Mouse (Mus musculus): ENCODE results near the gene Olfr484. TPM values are rescaled to one million over a fixed set of nuclear protein-coding genes. Genes with fewer than 3 reads are reported as not detected.
"Not testable (repeated sequence)": the region's sequence is repeated elsewhere in the genome, so short reads cannot be mapped to it uniquely, and the experiment has no call there.

The Olfr484 gene
- not detected in 2 replicates for polyA plus RNA-seq (2014; fragmentation: Nextera tagmentation; extraction: Ambion mirVana)

- Histone ChIP-seq H3K4me3 (ENCODE audit: low read depth, low read length) (no peak within 1 kb of the TSS), H3K27ac (ENCODE audit: low read depth, low read length) (no peak within 1 kb of the TSS), H3K9me3 (ENCODE audit: control insufficient read depth, low read length) (no peaks in the 10 kb centered on the region), H3K36me3 (ENCODE audit: control insufficient read depth, insufficient read depth, low read length) (no peaks in the 10 kb centered on the region), H3K4me1 (replicated peaks; ENCODE audit: control insufficient read depth, insufficient read depth, low read length) (no peaks in the 10 kb centered on the region), H3K4me2 (no peak within 1 kb of the TSS), H3K9ac (ENCODE audit: low read depth, low read length) (no peak within 1 kb of the TSS), H3K27me3 (replicated peaks; ENCODE audit: control insufficient read depth, insufficient read depth, low read length) (no peaks in the 10 kb centered on the region)
- ATAC-seq (replicated peaks; ENCODE audit: low FRiP score) (no peak), DNase-seq (ENCODE audit: low spot score) (no peak)
Measured at GRCm38 (mm10) chr7:108127349-108127748, at the start of gene Olfr484. Gene Olfr484 (minus strand): TSS chr7:108127449.

DNA sequence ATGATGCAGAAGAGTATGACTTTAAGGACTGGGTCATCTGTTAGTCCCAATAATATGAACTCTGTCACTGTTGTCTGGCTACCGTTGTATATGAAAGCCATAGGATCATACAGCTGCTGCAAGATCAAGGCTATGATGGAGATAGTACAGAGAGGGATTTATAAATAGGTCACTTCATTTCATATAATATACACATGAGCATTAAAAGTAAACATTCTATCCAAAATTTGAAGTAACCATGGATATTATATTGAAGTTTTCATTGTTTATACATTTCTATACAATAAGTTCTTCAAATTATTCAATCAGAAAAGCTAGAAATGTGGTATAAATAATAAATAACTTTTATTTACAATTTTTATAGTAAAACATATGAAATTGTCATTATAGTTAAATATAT, 45.4 kb upstream of the Olfr484 start, which contains the start of gene Olfr486:
Gene Olfr486, minus strand, starts transcription at position 101 of the 400 bp plus-strand sequence.
- not testable (repeated sequence) for H3K9me3 ChIP-seq (ENCODE audit: control insufficient read depth, low read length); H3K27me3 ChIP-seq (replicated peaks; ENCODE audit: control insufficient read depth, insufficient read depth, low read length); ATAC-seq (replicated peaks; ENCODE audit: low FRiP score); H3K27ac ChIP-seq (ENCODE audit: low read depth, low read length); DNase-seq (ENCODE audit: low spot score); H3K36me3 ChIP-seq (ENCODE audit: control insufficient read depth, insufficient read depth, low read length); H3K9ac ChIP-seq (ENCODE audit: low read depth, low read length); H3K4me3 ChIP-seq (ENCODE audit: low read depth, low read length); H3K4me2 ChIP-seq; H3K4me1 ChIP-seq (replicated peaks; ENCODE audit: control insufficient read depth, insufficient read depth, low read length)
- WGBS = 80% methylated on average over 1 of the region's 1 CpGs

GRCm38 (mm10) chr7:108159771-108160170, 32.5 kb upstream of the Olfr484 start, which contains the start of gene Olfr485:
Gene Olfr485 (minus strand): TSS chr7:108159871.
- Histone ChIP-seq H3K9ac (ENCODE audit: low read depth, low read length) (no peak within 1 kb of the TSS), H3K9me3 (ENCODE audit: control insufficient read depth, low read length) (no peaks in the 10 kb centered on the region), H3K4me2 (no peak within 1 kb of the TSS), H3K36me3 (ENCODE audit: control insufficient read depth, insufficient read depth, low read length) (no peaks in the 10 kb centered on the region), H3K4me1 (replicated peaks; ENCODE audit: control insufficient read depth, insufficient read depth, low read length) (no peaks in the 10 kb centered on the region), H3K27ac (ENCODE audit: low read depth, low read length) (no peak within 1 kb of the TSS), H3K4me3 (ENCODE audit: low read depth, low read length) (no peak within 1 kb of the TSS), H3K27me3 (replicated peaks; ENCODE audit: control insufficient read depth, insufficient read depth, low read length) (no peaks in the 10 kb centered on the region)
- DNase-seq (ENCODE audit: low spot score) (no peak), ATAC-seq (replicated peaks; ENCODE audit: low FRiP score) (no peak)

GRCm38 (mm10) chr7:108121416-108121815, 5.8 kb downstream of the Olfr484 start:
- no peak for ATAC-seq (replicated peaks; ENCODE audit: low FRiP score)

GRCm38 (mm10) chr7:108120681-108121080, 6.6 kb downstream of the Olfr484 start:
- H3K4me1 ChIP-seq (replicated peaks; ENCODE audit: control insufficient read depth, insufficient read depth, low read length) = no peaks in the 10 kb centered on the region
- no peaks in the 10 kb centered on the region for H3K27me3 ChIP-seq (replicated peaks; ENCODE audit: control insufficient read depth, insufficient read depth, low read length)
- H3K36me3 ChIP-seq (ENCODE audit: control insufficient read depth, insufficient read depth, low read length) = no peaks in the 10 kb centered on the region
- no peak overlapping the region for H3K4me2 ChIP-seq
- ATAC-seq (replicated peaks; ENCODE audit: low FRiP score) (no peak), DNase-seq (ENCODE audit: low spot score) (no peak)
- WGBS = 17% methylated on average over 1 of the region's 1 CpGs
- H3K9ac ChIP-seq (ENCODE audit: low read depth, low read length) = no peak overlapping the region
- no peak overlapping the region for H3K27ac ChIP-seq (ENCODE audit: low read depth, low read length)
- no peaks in the 10 kb centered on the region for H3K9me3 ChIP-seq (ENCODE audit: control insufficient read depth, low read length)
- H3K4me3 ChIP-seq (ENCODE audit: low read depth, low read length) = no peak overlapping the region

More at GRCm38 (mm10) chr7:108121416-108121815, 5.8 kb downstream of the Olfr484 start:
- no peak overlapping the region for H3K4me3 ChIP-seq (ENCODE audit: low read depth, low read length)
- no peaks in the 10 kb centered on the region for H3K9me3 ChIP-seq (ENCODE audit: control insufficient read depth, low read length)
- no peaks in the 10 kb centered on the region for H3K27me3 ChIP-seq (replicated peaks; ENCODE audit: control insufficient read depth, insufficient read depth, low read length)
- H3K9ac ChIP-seq (ENCODE audit: low read depth, low read length) = no peak overlapping the region
- no peak overlapping the region for H3K4me2 ChIP-seq
- H3K36me3 ChIP-seq (ENCODE audit: control insufficient read depth, insufficient read depth, low read length) = no peaks in the 10 kb centered on the region
- 64% methylated on average over 1 of the region's 1 CpGs for WGBS
- DNase-seq (ENCODE audit: low spot score) = no peak
- no peak overlapping the region for H3K27ac ChIP-seq (ENCODE audit: low read depth, low read length)
- H3K4me1 ChIP-seq (replicated peaks; ENCODE audit: control insufficient read depth, insufficient read depth, low read length) = no peaks in the 10 kb centered on the region

DNA sequence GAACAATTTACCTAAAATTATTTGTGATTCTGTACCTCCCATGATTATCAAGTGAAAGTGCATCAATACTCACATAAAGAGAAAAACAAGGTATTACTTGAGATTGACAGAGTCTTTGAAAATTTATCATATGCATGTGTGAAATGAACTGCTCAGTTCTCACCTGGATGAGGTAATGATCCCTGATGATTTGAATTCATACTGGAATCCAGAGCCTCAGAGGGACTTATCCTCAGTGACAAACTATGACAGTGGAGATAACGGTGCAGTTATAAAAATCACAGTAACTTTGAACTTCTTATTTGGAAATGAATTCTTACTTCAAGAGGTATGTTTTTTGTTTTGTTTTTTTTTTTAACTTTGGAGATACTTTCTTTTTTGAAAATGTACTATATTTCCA, 26.7 kb downstream of the Olfr484 start, which contains the start of gene Olfr483:
Gene Olfr483, plus strand, starts transcription at position 301 of the 400 bp plus-strand sequence.
- no peak within 1 kb of the TSS for H3K27ac ChIP-seq (ENCODE audit: low read depth, low read length)
- 84% methylated on average over 1 of the region's 1 CpGs for WGBS
- ATAC-seq (replicated peaks; ENCODE audit: low FRiP score) = no peak

DNA sequence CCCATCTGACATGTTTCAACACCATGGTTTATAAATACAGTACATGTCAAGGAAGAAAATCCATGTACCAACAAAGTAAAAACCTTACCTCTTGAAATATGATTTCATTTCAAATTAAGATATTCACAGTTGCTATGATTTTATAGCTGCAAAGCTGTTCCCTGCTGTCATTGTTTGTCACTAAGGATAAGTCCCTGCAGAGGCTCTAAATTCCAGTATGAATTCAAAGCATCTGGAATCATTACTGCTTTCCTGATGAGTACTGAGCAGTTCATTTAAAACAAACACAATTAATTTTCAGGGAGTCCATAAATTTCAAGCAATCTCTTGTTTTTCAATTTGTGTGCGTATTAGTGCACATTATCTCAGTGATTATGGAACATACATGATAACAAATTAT, 29.8 kb downstream of the Olfr484 start, which contains the start of gene Olfr482:
Gene Olfr482, minus strand, starts transcription at position 101 of the 400 bp plus-strand sequence.
- H3K9ac ChIP-seq (ENCODE audit: low read depth, low read length) = no peak within 1 kb of the TSS
- no peak within 1 kb of the TSS for H3K27ac ChIP-seq (ENCODE audit: low read depth, low read length)
- no peaks in the 10 kb centered on the region for H3K9me3 ChIP-seq (ENCODE audit: control insufficient read depth, low read length)
- DNase-seq (ENCODE audit: low spot score) = no peak
- H3K4me2 ChIP-seq = no peak within 1 kb of the TSS
- WGBS = 60% methylated on average over 1 of the region's 1 CpGs
- no peak for ATAC-seq (replicated peaks; ENCODE audit: low FRiP score)
- no peaks in the 10 kb centered on the region for H3K4me1 ChIP-seq (replicated peaks; ENCODE audit: control insufficient read depth, insufficient read depth, low read length)
- H3K27me3 ChIP-seq (replicated peaks; ENCODE audit: control insufficient read depth, insufficient read depth, low read length) = no peaks in the 10 kb centered on the region
- no peaks in the 10 kb centered on the region for H3K36me3 ChIP-seq (ENCODE audit: control insufficient read depth, insufficient read depth, low read length)
- no peak within 1 kb of the TSS for H3K4me3 ChIP-seq (ENCODE audit: low read depth, low read length)

More for the DNA sequence above, 26.7 kb downstream of the Olfr484 start, which contains the start of gene Olfr483:
- Histone ChIP-seq H3K36me3 (ENCODE audit: control insufficient read depth, insufficient read depth, low read length) (no peaks in the 10 kb centered on the region), H3K27me3 (replicated peaks; ENCODE audit: control insufficient read depth, insufficient read depth, low read length) (no peaks in the 10 kb centered on the region), H3K9ac (ENCODE audit: low read depth, low read length) (no peak within 1 kb of the TSS), H3K4me1 (replicated peaks; ENCODE audit: control insufficient read depth, insufficient read depth, low read length) (no peaks in the 10 kb centered on the region), H3K4me3 (ENCODE audit: low read depth, low read length) (no peak within 1 kb of the TSS), H3K4me2 (no peak within 1 kb of the TSS), H3K9me3 (ENCODE audit: control insufficient read depth, low read length) (no peaks in the 10 kb centered on the region)
- no peak for DNase-seq (ENCODE audit: low spot score)

DNA sequence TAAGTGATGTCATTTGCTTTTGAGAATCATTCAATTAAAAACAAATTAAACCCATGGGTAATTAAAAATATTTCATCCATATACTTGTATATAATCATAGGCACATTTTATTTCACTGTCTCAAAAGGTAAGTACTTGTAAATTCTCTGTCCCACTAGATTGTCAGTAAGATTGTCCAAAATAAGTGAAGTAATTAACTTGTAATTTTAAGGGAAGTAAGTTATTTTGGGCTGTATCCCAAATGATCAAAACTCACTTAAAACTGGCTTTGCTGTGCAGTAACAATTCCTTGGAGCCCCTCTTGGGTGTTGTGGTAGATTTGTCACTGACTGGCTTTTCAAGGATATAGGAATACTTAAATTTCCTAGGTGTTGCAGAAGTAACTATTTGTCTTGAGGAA, 47.7 kb downstream of the Olfr484 start, which contains the start of gene Olfr481:
Gene Olfr481, plus strand, starts transcription at position 301 of the 400 bp plus-strand sequence.
- ATAC-seq (replicated peaks; ENCODE audit: low FRiP score) (no peak), DNase-seq (ENCODE audit: low spot score) (no peak)
- no peaks in the 10 kb centered on the region for H3K27me3 ChIP-seq (replicated peaks; ENCODE audit: control insufficient read depth, insufficient read depth, low read length)
- no peaks in the 10 kb centered on the region for H3K4me1 ChIP-seq (replicated peaks; ENCODE audit: control insufficient read depth, insufficient read depth, low read length)
- H3K36me3 ChIP-seq (ENCODE audit: control insufficient read depth, insufficient read depth, low read length) = no peaks in the 10 kb centered on the region
- no peaks in the 10 kb centered on the region for H3K9me3 ChIP-seq (ENCODE audit: control insufficient read depth, low read length)
- H3K9ac ChIP-seq (ENCODE audit: low read depth, low read length) = no peak within 1 kb of the TSS
- H3K27ac ChIP-seq (ENCODE audit: low read depth, low read length) = no peak within 1 kb of the TSS
- H3K4me3 ChIP-seq (ENCODE audit: low read depth, low read length) = no peak within 1 kb of the TSS
- no peak within 1 kb of the TSS for H3K4me2 ChIP-seq
